Mouse (Mus musculus): ENCODE measurements around the gene Ephx4.

DNA sequence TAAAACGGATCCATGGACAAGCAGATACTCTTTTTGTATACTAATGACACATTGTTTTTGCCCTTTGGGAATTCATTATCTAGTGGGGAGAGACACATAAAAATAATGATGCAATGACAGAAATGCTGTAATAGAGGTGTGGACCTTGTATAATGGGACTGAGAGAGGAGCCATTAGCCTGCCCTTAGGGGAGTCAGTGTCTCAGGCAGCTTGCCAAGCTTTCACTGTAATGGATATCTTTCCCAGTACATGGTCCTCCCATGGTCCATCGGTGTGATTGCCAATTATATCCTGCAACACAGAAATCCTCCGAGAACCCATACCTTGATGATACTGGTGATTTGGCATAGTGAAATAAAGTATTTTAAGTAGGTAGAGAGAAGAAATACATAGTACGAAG is 41.7 kb downstream of the Ephx4 start:
- TF ChIP-seq CTCF (IDR thresholded peaks at IDR 0.05; ENCODE audit: extremely low read depth, insufficient read depth, insufficient read length, insufficient replicate concordance), result no peak
- TF ChIP-seq POLR2A (IDR thresholded peaks at IDR 0.05; ENCODE audit: low read depth, low read length), result no peak

Measured in spleen, adult 2 months (tissue).